Mouse (Mus musculus): Measurements from ENCODE around the gene Smarcb1. TPM values are rescaled to one million over a fixed set of nuclear protein-coding genes. Genes with fewer than 3 reads are reported as not detected.

Smarcb1 gene
- 10 to 100 TPM; 77.4 to 83.2 TPM for total RNA-seq (2021)
- long read RNA-seq, experiment 1, transcript Smarcb1-201 (9 exons, 1,660 nt) = major isoform, 77 of 113 reads
- long read RNA-seq, experiment 1, transcript Smarcb1-202 (9 exons, 1,622 nt) = minor isoform, 24 of 113 reads
- long read RNA-seq, experiment 1, partial matches to known transcripts = 12 of 113 reads
- long read RNA-seq, experiment 1, other reads (novel, unspliced or antisense) = 0 of 113 reads
- long read RNA-seq, experiment 2, transcript Smarcb1-201 (9 exons, 1,660 nt) = major isoform, 70 of 100 reads
- long read RNA-seq, experiment 2, transcript Smarcb1-202 (9 exons, 1,622 nt) = minor isoform, 21 of 100 reads
- long read RNA-seq, experiment 2, partial matches to known transcripts = 6 of 100 reads
- long read RNA-seq, experiment 2, other reads (novel, unspliced or antisense) = 3 of 100 reads

DNA sequence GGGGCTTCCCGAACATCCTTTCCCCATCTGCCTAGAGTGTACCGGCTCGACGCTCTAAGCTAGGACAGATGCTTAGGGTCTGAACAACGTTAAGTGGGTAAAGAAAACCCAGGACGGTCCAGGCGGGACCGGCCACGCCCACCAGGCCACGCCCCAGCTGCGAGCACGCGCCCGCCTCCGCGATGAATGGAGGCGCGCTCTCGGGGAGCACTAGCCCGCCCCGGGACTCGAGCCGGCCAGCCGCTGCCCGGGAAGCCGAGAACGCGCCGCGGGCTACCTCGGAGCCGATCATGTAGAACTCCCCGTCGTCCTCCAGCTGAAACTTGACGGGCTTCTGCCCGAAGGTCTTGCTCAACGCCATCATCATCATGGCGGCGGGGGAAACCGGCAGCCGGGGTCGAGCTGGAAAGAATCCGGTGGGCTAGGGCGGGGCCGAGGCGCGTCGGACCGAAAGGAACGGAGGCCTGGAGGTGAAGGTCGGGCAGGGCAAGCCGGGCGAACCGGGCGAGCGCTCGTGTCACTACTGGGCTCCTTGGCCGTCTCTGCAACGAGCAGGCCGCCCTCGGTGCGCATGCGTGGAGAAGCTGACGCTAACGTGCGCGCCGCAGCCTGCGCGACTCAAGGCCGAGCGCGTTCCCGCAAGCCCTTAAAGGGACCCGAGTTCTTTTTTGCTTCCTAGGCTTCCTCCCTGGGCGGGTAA, at the start of gene Smarcb1:
TSS of gene Smarcb1 (minus strand) at position 592 of the 700 bp plus-strand sequence.
- DNase-seq (ENCODE audit: low spot score in 2 of 2) = peak; percentile 97
- intact Hi-C loops (cut with DNase I) = no loop called here

DNA sequence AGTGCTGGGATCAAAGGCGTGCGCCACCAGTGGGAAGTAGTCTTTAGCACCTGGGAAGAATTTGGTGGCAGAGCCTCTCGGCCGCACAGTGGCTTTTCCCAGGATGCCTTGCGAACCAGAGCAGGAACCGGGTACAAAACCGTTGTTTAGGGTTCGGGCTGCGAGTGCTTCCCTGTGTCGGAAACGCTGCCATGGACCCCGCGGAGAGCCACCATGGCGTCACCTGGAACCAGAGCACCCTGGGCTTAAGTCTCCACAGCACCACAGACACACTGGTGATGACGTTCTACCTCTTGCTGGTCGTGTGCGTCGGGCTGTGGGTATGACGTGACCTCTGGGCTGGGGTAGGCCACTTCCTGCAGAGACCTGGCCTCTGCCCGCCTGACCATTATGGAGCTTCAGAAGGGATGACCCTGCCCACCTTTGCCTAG, 33.0 kb upstream of the Smarcb1 start, which contains the start of gene Gm5134:
TSS of gene Gm5134 (plus strand) at position 134 of the 431 bp plus-strand sequence.
- intact Hi-C loops (cut with DNase I) = loop anchor here (5.0 kb wide), 2 partner anchors 212 to 367 kb away; partner anchors contain the start of gene Ggt5
- DNase-seq (ENCODE audit: low spot score in 2 of 2) = no peak

DNA sequence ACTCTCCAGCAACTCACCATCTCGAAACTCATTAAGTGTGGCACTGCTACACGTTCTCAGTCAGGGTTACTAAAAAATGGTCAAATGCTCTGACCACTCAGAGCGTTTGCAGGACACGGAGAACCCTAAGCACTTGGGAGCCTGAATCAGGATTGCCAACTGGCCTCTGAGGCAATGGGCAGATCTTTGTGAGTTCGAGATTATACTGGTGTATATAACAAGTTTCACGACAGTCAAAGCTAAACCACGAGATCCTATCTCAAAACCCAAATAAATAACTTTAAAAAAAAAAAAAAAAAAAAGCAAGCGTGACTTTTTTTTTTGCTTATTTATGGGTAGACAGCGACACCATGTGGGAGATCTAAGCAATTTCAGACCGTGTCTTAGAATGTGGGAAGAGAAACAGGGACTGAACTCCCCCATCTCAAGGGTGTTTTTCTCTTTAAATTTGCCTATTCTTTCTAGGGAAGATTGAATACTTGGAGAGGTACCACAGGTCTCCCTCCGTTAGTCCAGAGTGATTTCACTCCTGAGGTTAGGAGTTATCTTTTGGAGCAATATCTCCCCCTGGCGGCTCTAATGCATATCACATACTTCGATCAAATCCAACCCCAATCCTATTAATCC, 30.1 kb upstream of the Smarcb1 start:
- peak; percentile 33 to 59 for DNase-seq (ENCODE audit: low spot score in 2 of 2)
- intact Hi-C loops (cut with DNase I) = loop anchor here (1.0 to 5.0 kb wide), 4 partner anchors 54 to 364 kb away; partner anchors contain the start of gene Ggt5

DNA sequence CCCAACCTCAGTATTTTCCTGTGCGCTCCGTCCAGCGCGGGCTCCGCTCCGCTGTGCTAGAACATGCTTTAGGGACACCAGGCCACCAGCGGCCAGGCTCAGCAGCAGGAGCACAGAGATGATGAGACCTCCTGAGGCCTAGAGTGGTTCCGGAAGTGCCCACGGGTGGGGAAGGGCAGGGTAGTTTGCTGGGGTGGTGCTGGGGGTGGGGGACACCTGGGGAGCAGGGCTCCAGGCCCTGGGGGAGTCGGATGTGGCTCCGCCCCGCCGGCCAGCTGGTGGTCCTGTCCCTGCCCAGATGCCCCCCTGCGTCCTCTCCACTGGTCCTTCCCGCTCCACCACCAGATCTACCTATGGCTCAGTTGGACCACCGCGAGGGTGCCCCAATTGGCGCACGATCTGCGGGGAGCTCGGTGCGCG, 29.4 kb upstream of the Smarcb1 start:
- intact Hi-C loops (cut with DNase I) = loop anchor here (1.0 to 5.0 kb wide), 4 partner anchors 54 to 364 kb away; partner anchors contain the start of gene Ggt5
- no peak for DNase-seq (ENCODE audit: low spot score in 2 of 2)

DNA sequence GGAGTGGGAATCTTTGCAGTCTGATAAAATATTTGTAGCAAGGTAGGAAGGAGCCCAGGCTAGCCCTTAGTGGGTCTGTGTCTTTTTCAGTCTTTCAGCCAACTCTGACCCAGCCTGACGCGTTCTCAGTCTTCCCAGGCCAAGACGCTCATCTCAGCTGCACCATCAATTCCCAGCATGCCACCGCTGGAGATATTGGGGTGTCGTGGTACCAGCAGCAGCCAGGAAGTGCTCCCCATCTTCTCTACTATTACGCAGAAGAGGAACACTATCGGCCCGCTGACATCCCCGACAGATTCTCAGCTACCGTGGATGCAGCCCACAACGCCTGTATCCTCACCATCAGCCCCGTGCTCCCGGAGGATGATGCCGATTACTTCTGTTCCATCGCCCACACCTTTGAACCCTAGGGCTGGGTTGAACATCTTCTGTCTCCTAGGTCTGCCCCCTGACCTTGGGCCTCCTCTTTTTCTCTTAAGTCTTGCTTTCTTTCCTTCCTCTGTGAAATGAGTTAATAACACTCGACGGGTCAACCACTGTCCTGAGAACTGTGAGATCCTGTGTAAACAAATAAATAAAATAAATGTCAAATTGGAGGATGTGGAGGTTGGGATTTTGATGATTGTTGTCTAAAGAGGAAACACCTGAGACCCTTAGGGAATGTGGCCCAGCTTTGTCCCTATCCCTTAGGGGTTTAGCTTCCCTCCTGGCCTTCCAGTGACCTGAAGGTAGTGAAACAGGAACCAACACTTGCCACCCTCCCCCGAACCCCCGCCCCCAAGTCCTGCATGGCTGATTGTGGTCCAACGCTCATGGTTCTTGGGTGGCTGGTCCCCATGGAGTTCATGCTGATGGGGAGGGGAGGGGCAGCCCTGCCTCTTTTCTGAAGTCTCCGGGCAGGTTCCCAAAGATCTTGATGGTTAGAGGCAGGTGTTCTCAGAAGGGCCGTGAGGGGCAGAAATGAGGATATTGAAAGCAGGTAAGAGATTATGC, 27.9 kb upstream of the Smarcb1 start:
- intact Hi-C loops (cut with DNase I) = loop anchor here (5.0 kb wide), 2 partner anchors 207 to 362 kb away; partner anchors contain the start of gene Ggt5
- no peak for DNase-seq (ENCODE audit: low spot score in 2 of 2)

DNA sequence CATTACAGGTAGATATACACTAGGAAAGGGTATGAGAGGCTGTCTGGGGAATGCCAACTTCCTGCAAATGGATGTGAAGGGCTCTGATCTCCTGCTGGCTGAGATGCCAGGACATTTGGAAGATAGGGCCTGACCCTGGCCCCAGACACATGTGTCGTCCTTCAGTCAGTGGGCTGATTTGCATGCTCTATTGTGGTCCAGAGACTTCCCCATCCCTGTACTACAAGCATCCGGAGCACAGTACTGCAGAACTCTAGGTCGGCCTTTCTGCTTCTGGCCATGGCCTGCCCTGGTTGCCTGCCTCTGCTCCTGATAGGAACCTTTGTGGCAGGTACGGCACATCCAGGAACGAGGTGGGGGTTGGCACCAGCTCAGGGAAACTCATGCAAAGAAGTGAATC, 26.7 kb upstream of the Smarcb1 start:
- DNase-seq (ENCODE audit: low spot score in 2 of 2) = no peak
- intact Hi-C loops (cut with DNase I) = no loop called here

DNA sequence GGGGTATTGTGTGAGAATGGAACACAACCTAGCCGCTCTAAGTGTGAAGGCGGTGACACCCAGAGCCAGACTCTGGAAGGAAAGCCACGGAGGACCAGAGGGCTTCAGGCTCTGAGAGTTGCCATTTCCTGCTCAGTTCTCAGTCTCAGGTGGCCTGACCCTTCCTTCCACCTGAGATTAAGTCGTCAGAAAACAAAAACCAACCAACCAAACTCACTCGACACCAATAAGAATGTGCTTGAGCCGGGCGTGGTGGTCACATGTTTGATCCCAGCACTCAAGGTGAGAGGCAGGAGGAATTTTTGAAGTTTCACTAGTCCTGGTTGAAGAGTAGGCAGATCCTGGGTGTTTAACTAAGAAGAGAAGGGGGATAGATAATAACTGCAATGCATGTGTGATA, 24.5 kb upstream of the Smarcb1 start:
- intact Hi-C loops (cut with DNase I) = no loop called here
- DNase-seq (ENCODE audit: low spot score in 2 of 2) = no peak

DNA sequence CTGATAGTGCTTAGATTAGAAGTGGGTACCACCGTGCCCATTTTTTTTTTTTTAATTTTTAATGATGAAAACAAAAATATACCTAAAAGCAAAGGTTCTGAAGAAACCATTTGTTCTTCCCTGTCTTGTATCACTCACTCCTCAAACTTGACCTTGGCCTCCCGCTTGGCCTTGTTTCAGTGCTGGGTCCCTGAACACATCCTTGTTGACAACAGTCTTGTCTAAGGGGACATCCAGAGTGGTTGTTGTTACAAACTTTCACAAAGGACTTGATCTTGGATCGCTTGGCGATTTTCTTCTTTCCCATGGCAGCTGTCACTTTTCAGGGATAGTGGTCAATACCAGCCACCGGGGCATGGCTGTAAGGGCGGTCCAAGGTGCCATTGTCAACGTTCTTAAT, 23.8 kb upstream of the Smarcb1 start:
- intact Hi-C loops (cut with DNase I) = no loop called here
- no peak for DNase-seq (ENCODE audit: low spot score in 2 of 2)

DNA sequence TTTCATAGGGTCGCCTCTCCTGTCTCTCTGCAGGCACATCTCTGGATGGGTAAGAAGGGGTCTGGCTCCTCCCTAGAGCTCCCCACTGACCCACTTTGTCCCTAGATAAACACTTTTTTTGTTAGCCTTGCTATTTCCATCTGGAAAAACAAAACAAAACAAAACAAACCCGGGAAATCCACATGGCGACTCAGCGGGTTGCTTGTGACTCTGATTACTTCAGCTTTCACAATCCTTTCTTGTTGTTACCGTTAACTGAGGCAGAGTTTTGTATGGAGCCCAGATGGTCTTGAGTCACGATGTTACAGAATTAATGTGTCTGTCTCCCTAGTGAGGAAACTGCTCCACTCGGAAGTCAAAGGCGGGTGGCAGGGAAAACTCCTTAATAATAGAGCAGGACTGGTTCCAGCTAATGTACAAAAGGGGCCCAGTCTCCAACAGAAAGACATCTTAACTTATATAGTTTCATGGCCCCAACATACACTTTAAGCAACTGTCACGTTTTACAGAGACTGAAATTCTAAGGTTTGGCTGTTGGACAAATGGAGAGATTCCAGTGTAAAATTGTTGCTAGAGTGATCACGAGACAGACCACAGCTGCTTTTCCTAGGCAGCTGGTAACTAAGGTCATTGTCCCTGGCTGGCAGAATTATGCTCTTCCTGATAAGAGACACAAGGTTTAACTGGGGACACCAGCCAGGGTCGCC, 22.8 kb upstream of the Smarcb1 start:
- DNase-seq (ENCODE audit: low spot score in 2 of 2) = peak in 1 of 2 experiments; percentile 52
- intact Hi-C loops (cut with DNase I) = no loop called here

DNA sequence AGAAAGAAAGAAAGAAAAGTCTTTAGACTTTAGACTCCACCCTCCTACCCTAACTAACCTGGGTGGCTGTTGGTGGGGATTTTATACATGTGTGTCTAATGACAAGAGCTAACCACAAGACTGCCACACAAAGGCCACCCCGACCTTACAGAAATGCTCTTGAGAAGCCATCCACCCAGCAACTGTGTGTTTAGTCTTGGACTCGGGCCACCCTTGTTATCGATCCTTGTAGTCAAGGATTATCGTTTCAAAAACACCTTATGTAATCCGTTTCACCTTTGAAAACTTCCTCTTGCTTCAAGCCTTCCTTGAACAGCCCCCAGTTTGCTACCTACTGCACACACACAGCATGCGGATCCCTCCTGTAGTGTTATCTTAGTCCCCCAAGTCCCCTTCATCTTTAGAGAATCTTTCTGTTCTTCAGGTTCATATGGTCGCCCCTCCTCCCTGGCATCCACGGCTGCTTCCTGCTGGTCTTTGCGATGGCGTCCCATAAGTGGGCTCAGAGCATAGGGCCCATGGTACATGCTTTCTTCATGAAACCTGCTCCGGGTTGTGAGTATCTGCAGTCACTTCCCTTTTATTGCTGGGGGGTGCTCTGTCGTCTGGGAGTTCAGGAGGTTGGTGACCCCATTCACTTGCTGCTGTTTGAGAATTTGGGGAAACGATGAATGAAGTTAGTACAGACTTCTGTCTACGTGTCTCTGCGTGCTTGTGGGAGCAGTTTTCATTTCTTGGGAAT, 21.5 kb upstream of the Smarcb1 start, which contains the start of gene Vpreb3:
TSS of gene Vpreb3 (plus strand) at position 322 of the 742 bp plus-strand sequence.
- intact Hi-C loops (cut with DNase I) = no loop called here
- no peak for DNase-seq (ENCODE audit: low spot score in 2 of 2)

DNA sequence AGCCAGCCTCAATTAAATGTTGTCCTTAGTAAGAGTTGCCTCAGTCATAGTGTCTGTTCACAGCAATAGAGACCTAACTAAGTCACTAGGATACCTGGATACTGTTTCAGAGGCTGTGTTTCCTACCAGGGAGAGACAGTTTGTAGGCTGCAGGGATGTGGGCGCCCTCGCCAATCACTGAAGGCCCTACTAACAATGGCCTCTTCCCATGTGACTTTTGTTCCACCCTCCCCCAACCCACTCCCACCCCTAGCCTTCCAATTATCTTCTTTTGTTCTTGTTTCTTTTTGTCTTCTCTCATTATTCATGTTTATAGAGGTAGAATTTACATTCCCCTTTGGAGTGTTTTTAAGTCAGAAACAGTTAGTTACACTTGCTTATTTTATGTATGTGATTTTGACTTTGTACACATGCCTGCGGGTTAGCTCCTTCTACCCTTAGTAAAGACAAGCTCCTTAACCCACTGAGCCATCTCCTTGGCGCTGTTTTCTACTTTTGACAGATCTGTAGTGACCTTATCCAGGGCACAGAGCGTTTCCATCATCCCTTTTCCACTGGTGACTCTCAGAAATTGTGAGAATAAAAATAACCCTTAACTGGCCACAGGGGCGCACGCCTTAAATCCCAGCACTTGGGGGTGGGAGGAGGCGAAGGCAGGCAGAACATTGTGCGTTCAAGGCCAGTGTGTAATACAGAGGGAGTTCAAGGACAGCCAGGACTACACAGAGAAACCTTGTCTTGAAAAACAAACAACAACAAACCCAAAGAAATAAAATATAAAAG, 19.8 kb upstream of the Smarcb1 start:
- DNase-seq (ENCODE audit: low spot score in 2 of 2) = no peak
- intact Hi-C loops (cut with DNase I) = no loop called here

DNA sequence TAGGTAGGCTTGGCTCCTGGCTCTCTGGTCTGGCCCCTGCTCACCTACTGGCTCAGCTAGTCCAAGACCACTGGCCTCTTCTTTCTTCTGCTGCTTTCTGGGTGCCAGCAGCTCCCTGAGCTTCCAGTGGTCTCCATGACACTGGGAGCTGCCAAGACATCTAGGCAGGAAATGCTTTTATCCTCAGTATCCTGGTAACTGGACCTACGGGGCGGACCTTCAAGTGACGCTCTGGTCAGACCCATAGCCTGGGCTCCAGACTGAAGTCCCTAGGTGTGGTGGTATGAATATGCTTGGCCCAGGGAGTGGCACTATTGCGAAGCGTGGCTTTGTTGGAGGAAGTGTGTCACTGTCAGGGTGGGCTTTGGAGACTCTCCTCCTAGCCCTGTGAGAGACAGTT, 19.1 kb upstream of the Smarcb1 start, which contains the start of gene Gm867:
TSS of gene Gm867 (minus strand) at position 153 of the 400 bp plus-strand sequence.
- intact Hi-C loops (cut with DNase I) = no loop called here
- no peak for DNase-seq (ENCODE audit: low spot score in 2 of 2)

DNA sequence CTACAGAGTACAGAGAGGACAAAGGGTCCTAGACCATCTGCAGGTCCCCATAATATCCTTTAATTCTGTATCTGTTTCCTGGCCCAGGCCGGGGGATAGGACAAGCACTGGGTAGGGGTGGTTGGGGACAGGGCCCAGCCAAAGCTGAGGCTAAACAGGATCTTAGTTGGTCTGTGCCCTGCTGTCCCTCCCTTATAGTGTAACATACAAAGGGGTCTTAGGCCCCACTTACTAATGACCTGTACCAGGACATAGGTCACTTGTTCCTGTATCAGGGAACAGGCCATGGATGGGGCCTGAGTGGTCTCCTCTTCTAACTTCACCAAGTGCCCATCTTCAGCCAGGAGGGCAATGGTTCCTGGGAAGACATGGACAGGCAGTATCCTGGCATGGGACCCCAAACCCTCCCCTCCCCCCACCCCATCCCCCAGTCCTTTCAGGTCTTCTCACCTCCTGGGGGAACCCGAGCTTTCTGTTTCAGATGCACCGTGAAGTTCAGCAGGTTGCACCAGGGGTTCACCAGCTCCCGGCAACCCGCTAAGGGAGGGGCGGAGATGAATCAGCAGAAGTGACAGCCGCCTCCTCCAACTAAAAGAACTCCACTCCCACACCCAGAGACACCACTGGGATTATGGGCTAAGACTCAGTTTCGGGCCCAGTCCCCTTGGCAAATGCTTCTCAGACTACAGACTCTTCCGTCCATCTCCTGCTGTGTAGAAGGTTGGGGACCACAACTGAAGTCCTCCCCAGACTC, 18.2 kb upstream of the Smarcb1 start:
- intact Hi-C loops (cut with DNase I) = no loop called here
- no peak for DNase-seq (ENCODE audit: low spot score in 2 of 2)

DNA sequence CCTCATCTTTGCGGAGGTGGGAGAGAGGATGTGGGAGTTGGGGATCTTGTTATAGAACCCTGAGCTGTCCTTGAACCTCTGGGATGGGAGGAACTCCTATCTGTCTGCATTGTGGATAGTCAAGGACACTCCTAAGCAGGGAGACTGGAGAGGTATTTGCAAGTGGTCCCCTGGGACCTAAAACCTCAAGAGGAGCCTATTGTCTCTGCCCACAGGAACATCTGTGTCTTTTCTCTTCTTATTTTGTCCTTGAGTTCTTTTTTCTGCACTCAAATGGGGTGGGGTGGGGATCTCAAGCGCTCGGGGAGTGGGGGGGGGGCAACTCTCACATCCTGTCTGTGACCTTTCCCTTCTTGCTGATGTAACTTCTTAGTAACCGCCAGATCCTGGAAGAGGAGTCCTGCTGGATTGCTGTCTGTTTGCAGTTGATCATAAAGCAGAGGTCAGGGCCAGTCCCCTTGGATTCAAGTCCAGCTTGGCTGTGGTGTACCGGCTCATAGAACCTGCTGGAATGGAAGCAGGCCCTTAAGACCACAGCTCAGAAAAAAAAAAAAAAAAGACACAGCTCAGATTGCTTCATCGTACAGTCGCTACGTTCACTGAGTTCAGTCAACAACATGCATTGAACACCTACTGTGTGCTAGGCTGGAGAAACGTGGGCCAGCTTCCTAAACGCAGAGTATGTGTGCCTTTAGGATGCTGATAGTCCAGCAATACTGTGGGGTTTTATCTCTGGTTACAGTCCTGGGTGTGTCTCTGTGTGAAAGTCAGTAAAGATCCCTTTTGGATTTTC, 16.6 kb upstream of the Smarcb1 start:
- intact Hi-C loops (cut with DNase I) = no loop called here
- DNase-seq (ENCODE audit: low spot score in 2 of 2) = no peak

All from left cerebral cortex, postnatal 14 days (tissue).